ENCODE assay signal across 9 mouse cellular contexts in the genomic region with DNA sequence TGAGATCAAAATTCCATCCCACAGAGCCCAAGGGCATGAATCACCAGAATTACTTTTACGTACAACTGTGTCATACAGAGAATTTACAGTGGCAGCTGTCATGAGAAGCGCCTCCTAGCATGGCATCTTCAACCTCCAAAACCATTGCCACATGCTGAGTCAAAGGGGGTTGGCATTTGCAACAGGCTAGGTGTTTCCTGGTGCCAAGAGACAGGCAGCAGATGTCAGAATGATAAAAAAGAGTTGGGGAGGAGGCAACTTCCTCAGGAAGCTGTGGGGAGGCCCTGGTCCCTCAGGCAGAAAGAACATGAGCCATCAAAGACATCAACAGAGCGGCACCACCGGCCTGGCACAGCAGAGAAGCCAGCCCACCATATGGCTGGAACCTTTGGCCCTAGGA.
DNase-seq lines count a peak whose midpoint lies in the region; ATAC-seq and TF ChIP-seq lines count a peak whose summit lies in the region.
"Had no signal": no experiment of that assay in that cellular context is flagged by ENCODE, and none has a peak within 500 bp of the region (broad histone marks: within the 10 kb centered on the region; RNA-seq: fewer than 3 reads in every experiment).

No protein-coding gene starts in this region.

- peak overlapping the region; percentile 50 for H3K27ac ChIP-seq in bone marrow, adult 2 months (ENCODE audit: control insufficient read depth, insufficient read depth, low read depth, low read length, poor library complexity)
- H3K27ac ChIP-seq in forebrain, embryonic 16.5 days (ENCODE audit: low read length), result no peak overlapping the region
- H3K27ac ChIP-seq in midbrain, embryonic 15.5 days, result no peak overlapping the region
- H3K27ac ChIP-seq in hindbrain, embryonic 14.5 days, result no peak overlapping the region
- H3K27ac ChIP-seq: embryonic facial prominence, embryonic 13.5 days had no signal

- no peak overlapping the region for H3K4me3 ChIP-seq in bone marrow, adult 2 months (replicated peaks; ENCODE audit: control insufficient read depth, low read depth, low read length)
- H3K4me3 ChIP-seq in forebrain, embryonic 16.5 days (replicated peaks; ENCODE audit: low read length), result no peak overlapping the region
- H3K4me3 ChIP-seq in midbrain, embryonic 15.5 days, result no peak overlapping the region
- H3K4me3 ChIP-seq in hindbrain, embryonic 14.5 days (replicated peaks; ENCODE audit: low read length), result no peak overlapping the region
- H3K4me3 ChIP-seq: embryonic facial prominence, embryonic 13.5 days had no signal

- no peaks in the 10 kb centered on the region for H3K27me3 ChIP-seq in forebrain, embryonic 16.5 days (replicated peaks; ENCODE audit: control insufficient read depth, insufficient read depth, low read length)
- no peaks in the 10 kb centered on the region for H3K27me3 ChIP-seq in midbrain, embryonic 15.5 days (replicated peaks)
- H3K27me3 ChIP-seq in hindbrain, embryonic 14.5 days (ENCODE audit: control insufficient read depth, insufficient read depth, low read length), result no peaks in the 10 kb centered on the region
- H3K27me3 ChIP-seq: embryonic facial prominence, embryonic 13.5 days had no signal

- 4% methylated on average over 4 of the region's 4 CpGs for WGBS in bone marrow, adult 2 months
- 82% methylated on average over 4 of the region's 4 CpGs for WGBS in forebrain, embryonic 16.5 days
- WGBS in midbrain, embryonic 15.5 days, result 86% methylated on average over 4 of the region's 4 CpGs
- 91% methylated on average over 4 of the region's 4 CpGs for WGBS in hindbrain, embryonic 14.5 days

- no peak for TF ChIP-seq CTCF in bone marrow, adult 2 months (IDR thresholded peaks at IDR 0.05; ENCODE audit: control insufficient read depth, insufficient read depth, low read length)

- no peaks in the 10 kb centered on the region for H3K36me3 ChIP-seq in forebrain, embryonic 16.5 days (ENCODE audit: control insufficient read depth, insufficient read depth)
- no peaks in the 10 kb centered on the region for H3K36me3 ChIP-seq in midbrain, embryonic 15.5 days (replicated peaks)
- no peaks in the 10 kb centered on the region for H3K36me3 ChIP-seq in hindbrain, embryonic 14.5 days (replicated peaks; ENCODE audit: control insufficient read depth, insufficient read depth)

- H3K9me3 ChIP-seq in forebrain, embryonic 16.5 days (ENCODE audit: control insufficient read depth, low read length), result no peaks in the 10 kb centered on the region
- no peaks in the 10 kb centered on the region for H3K9me3 ChIP-seq in midbrain, embryonic 15.5 days
- no peaks in the 10 kb centered on the region for H3K9me3 ChIP-seq in hindbrain, embryonic 14.5 days (ENCODE audit: control insufficient read depth, low read length)
- H3K9me3 ChIP-seq: embryonic facial prominence, embryonic 13.5 days had no signal

- peak; percentile 28 for DNase-seq in layer of hippocampus, adult 9-11 months
- no peak for DNase-seq in layer of hippocampus, postnatal 25 days (ENCODE audit: extremely low spot score in 1 of 2, low spot score in 1 of 2)
- DNase-seq in lung, postnatal 4 days, result peak; percentile 40 to 41
- peak; percentile 80 for DNase-seq in thymus, postnatal 14 days
- DNase-seq in hindbrain, embryonic 14.5 days (ENCODE audit: low spot score), result no peak

- no peak overlapping the region for H3K9ac ChIP-seq in forebrain, embryonic 16.5 days (replicated peaks; ENCODE audit: low read depth, low read length)
- no peak overlapping the region for H3K9ac ChIP-seq in midbrain, embryonic 15.5 days
- no peak overlapping the region for H3K9ac ChIP-seq in hindbrain, embryonic 14.5 days
- H3K9ac ChIP-seq: embryonic facial prominence, embryonic 13.5 days had no signal

- ATAC-seq in forebrain, embryonic 16.5 days, result no peak
- no peak for ATAC-seq in midbrain, embryonic 15.5 days (replicated peaks)
- no peak for ATAC-seq in hindbrain, embryonic 14.5 days (ENCODE audit: low FRiP score)

- H3K4me2 ChIP-seq in forebrain, embryonic 16.5 days (ENCODE audit: low read length), result no peak overlapping the region
- H3K4me2 ChIP-seq in midbrain, embryonic 15.5 days, result no peak overlapping the region
- no peak overlapping the region for H3K4me2 ChIP-seq in hindbrain, embryonic 14.5 days (replicated peaks)
- H3K4me2 ChIP-seq: embryonic facial prominence, embryonic 13.5 days had no signal

- no peak for TF ChIP-seq POLR2A in bone marrow, adult 2 months (IDR thresholded peaks at IDR 0.05; ENCODE audit: borderline replicate concordance, control insufficient read depth, low read depth, low read length)

- H3K4me1 ChIP-seq in bone marrow, adult 2 months (ENCODE audit: control insufficient read depth, insufficient read depth, low read length), result peaks cover 5% of the 10 kb centered on the region; the same call in 1 of the 2 replicates
- no peaks in the 10 kb centered on the region for H3K4me1 ChIP-seq in forebrain, embryonic 16.5 days (replicated peaks; ENCODE audit: control insufficient read depth, insufficient read depth, low read length)
- no peaks in the 10 kb centered on the region for H3K4me1 ChIP-seq in midbrain, embryonic 15.5 days
- H3K4me1 ChIP-seq in hindbrain, embryonic 14.5 days (replicated peaks; ENCODE audit: control insufficient read depth, insufficient read depth, low read length), result no peaks in the 10 kb centered on the region

Comparison
In these comparisons a context has a peak if more than half of its experiments do, and no peak if none do; other contexts are left out.
1. DNase-seq: peak in layer of hippocampus, adult 9-11 months (single experiment), lung, postnatal 4 days (2 of 2) and thymus, postnatal 14 days (single experiment); none in layer of hippocampus, postnatal 25 days (0 of 2) and hindbrain, embryonic 14.5 days (single experiment).